Mouse (Mus musculus): ENCODE data around the gene Ttc3.
A peak's percentile ranks its signal among the peaks of the same experiment; 100 is the strongest.

Gene Ttc3

DNA sequence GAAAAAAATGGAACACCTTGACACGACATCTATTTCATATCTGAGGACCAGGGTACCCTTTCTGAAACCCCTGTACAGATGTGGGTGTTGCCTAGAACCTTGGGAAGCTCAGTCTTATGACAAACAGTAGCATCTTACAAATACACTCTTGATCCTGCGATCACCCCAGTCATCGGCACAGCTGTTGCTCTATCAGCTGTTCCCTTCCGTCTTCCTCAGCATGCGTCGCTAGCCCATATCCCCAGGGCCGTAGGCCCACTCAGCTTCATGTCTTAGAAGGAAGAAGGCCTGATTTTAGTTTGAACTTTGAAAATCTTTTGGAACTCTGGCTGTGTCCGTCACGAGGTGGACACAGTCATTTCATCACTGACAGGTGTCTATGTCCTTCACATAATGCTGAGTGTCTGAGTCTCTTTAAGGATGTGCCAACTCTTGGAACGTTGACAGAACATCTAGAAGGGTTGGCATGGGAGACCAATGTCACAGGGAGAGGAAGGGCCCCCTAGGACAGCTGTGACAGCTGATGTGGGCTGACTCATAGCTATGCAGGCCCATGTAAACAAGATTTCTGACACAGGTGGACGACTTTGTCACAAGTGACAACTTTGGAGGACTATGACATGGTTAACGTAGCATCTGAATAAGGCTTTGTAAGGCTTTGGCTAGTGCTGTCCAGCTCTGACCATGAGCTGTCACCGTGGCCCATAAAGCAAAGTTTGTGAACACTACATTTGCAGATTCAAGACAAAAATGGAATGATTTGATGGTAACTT is 9.7 kb upstream of the Ttc3 start:
- no peak for DNase-seq

- DNase-seq = no peak
Measured at GRCm38 (mm10) chr16:94362174-94362873, 8.1 kb upstream of the Ttc3 start.

- DNase-seq = no peak
Measured at GRCm38 (mm10) chr16:94363814-94364213, 6.6 kb upstream of the Ttc3 start.

GRCm38 (mm10) chr16:94365435-94365834 is 5.0 kb upstream of the Ttc3 start:
- DNase-seq = no peak

- no peak for DNase-seq
Measured at GRCm38 (mm10) chr16:94369596-94370172, 734 bp upstream of the Ttc3 start.

DNA sequence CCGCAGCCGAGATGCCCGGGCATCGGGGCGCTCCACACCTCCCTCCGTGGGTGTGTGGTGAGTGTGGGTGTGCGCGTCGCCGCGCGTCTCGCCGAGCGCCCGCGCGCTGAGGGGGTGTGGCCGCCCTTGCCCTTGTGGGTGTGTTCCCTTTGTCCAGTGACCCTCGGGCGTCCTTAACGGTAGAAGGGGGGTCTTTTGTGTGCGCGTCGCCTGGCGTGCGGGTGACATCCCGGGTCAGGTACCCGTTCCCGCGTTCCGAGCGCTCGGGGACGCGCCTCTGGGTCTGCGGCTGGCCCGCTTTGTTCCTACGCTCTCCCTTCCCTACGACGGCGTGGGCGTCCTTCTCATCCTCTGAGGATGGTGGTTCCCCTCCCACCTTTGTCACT is 490 bp downstream of the Ttc3 start:
- DNase-seq = peak; percentile 88

- no peak for DNase-seq
Measured at GRCm38 (mm10) chr16:94371301-94371931, 998 bp downstream of the Ttc3 start, which contains the start of gene Pigp. Gene Pigp, minus strand, starts transcription at chr16:94371842.

GRCm38 (mm10) chr16:94379386-94379785 is 9.0 kb downstream of the Ttc3 start:
- DNase-seq = no peak

GRCm38 (mm10) chr16:94383277-94383676 is 12.9 kb downstream of the Ttc3 start:
- peak; percentile 44 for DNase-seq

DNA sequence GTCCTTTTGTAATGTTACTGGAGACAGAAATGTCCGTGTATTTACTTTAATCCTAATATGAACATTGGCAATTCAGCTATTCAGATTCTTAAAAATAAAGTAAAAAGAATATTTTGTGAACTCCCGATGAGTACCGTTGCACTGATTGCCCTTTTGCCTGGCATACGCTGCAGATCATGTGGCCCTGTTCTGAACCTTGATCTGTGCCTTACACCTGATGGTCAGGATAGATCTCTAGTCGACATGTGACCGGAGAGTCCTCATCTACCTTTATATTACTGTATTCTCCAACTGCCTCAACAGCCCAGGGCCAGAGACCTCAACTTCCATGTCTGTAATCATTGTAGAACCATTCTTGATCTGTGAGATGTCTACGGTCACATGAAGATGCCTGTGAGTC is 17.3 kb downstream of the Ttc3 start:
- no peak for DNase-seq

DNA sequence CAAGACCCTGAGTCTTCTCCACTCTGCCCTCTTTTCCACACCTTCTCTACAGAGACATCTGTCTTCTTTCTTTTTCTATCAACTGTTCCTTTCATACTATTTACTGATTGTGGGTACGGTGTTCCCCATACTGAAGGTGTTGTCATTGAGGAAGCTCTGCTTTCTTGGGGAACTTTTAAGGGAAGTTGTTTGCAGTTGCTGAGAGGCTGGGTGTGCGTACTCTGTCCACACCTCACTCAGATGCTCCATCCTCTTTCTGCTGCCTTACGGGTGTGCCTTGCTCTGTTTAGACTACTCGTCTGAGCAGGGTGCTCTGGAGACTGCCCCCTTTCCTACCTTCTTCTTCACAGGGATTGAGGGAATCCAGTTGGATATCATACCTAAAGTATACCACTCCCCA is 21.9 kb downstream of the Ttc3 start:
- DNase-seq = no peak

DNA sequence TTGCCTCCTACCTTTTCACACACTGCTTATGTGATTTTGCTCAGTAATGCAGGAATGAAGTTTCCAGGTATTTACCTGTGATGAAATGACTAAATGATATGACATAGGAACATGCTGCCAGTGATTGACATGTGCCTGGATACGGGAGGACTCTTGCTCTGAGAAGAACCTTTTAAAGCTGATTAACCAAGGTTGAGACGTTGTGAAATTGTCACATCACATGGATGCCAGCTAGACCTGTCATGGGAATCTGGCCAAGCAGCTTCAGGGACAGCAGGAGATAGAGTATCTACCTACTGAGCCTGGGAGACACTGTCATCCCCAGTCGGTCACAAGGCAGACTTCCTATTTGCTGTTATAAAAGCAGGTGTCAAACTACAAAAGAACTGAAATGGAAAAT is 24.6 kb downstream of the Ttc3 start:
- DNase-seq = no peak

GRCm38 (mm10) chr16:94396641-94397040 is 26.2 kb downstream of the Ttc3 start:
- DNase-seq = no peak

DNA sequence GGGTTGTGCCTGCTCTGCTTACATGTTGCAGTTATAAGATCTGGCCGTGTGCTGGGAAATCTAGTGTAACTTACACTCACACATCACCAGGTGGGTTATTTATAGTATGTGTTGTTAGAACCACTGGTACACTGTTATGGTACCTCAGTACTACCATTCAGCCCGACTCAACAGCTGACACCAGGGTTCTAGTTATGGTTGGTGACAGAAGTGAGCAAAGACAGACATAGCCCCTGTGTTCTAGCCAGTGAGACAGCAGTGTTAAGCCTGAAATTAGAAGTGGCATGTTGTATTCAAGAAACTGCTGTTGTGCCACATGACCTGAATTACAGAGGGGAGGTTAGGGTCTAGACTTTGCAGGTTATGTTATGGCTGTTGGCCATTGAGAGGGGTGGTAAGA is 28.7 kb downstream of the Ttc3 start:
- no peak for DNase-seq

DNA sequence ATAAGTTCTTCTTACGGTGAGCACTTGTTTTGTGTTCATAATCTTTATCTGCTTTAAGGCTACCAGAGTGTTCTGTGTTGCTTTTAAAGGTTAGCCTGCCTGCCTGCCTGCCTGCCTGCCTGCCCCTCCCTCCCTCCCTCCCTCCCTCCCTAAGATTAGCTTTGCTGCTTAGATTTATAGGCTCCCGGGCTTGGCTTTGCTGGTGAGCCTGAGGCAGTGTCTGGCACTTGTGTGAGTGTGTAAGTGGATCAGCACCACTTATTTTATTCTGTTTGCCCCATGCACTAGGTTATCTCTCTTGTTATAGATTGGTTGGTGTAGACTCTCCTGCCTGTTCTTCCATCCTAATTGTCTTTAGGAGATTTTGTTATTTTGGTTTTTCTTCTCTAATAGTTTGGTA is 31.2 kb downstream of the Ttc3 start:
- DNase-seq = no peak

GRCm38 (mm10) chr16:94402185-94402584 is 31.8 kb downstream of the Ttc3 start:
- DNase-seq = no peak

DNA sequence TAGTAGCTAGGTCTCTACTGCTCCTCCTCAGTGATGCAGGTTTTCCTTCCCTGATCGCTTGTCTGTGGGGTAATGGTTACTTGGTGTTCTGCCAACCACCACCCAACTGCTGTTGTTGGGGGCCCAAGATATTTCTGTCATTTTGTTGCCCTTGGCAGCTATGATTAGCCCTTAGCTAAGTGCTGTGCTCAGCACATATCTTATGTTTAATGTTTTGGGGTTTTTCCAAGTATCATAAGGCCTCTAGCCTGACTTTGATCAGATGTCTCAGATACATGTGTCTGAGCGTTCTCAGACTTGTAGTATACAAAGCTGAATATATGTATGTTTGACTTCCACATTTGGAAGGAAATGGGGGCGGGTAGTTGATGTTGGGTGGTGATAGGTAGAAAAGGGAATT is 40.9 kb downstream of the Ttc3 start:
- no peak for DNase-seq

DNA sequence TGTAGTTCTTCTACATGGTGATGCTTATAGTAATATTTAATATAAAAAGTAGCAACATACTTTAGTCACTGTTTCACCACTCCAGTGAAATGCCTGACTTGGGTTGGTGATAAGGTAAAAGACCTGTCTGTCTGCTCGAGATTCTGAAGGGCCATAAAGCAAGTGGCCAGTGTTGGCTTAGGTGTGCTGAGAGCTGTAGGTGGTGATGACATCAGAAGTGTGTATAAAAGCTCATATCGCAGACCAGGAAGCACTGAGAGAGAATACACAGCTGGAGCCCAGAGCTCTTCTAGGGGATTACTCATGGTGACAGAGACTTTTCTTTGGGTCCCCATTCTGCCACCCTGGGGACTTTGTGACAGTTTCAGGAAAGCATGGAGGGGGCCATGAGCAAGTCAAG is 41.8 kb downstream of the Ttc3 start:
- no peak for DNase-seq

DNA sequence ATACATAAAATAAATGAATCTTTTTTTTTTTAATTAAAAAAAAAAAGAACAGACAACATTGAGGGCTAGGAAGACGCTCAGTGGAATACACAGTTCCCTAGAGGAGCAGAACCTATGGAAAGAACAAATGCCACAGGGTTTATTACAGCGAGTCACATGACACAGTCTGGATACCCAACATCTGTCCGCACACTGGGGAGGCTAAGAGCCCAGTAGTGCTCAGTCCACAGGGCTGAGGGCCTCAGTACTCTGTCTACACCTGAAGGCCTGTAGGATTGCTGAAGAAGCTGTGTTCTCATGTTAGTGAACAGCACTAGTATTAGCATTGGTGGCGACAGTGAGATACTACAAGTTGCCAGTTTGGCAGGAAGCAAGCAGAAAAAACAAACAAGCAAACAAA is 42.3 kb downstream of the Ttc3 start:
- no peak for DNase-seq

- no peak for DNase-seq
Measured at GRCm38 (mm10) chr16:94414151-94414550, 43.7 kb downstream of the Ttc3 start.

DNA sequence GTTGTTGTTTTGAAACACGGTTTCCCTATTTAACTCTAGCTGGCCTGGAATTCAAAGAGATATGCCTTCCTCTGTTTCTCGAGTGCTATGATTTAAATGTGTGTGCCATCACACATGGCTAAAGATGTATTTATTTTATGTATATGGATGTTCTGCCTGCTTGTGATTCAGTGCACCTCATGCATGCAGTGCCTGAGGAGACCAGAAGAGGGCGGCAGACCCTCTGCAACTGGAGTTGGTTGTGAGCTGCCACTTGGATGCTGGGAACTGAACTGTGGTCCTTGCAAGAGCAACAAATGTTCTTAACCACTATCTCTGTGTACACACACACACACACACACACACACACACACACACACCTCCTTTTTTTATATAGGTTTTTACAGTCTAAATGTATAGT is 50.1 kb downstream of the Ttc3 start:
- DNase-seq = peak; percentile 27

GRCm38 (mm10) chr16:94428948-94429347 is 58.5 kb downstream of the Ttc3 start:
- no peak for DNase-seq

GRCm38 (mm10) chr16:94435495-94436234 is 65.2 kb downstream of the Ttc3 start:
- no peak for DNase-seq
